Mouse (Mus musculus) intestine, postnatal 0 days (tissue): ENCODE measurements around the gene Rab1b. TPM values are rescaled to one million over a fixed set of nuclear protein-coding genes. Genes with fewer than 3 reads are reported as not detected.
A peak's percentile ranks its signal among the peaks of the same experiment; 100 is the strongest.

Experiments used
- ATAC-seq: fragments of 200-750 bp; cut with Nextera tagmentation; 2 replicates; pipeline ENCODE4 v1.8.0; 2017; ENCODE audit warnings: mild to moderate bottlenecking, moderate TSS enrichment, moderate library complexity
- H3K27ac ChIP-seq: fragments of 300-500 bp; sonication (generic); 2 replicates; pipeline ENCODE4 v1.5.1; 2014; ENCODE audit warnings: mild to moderate bottlenecking, low read depth, low read length, moderate library complexity
- H3K27me3 ChIP-seq: fragments of 300-500 bp; sonication (generic); replicated peaks from 2 replicates; pipeline ENCODE4 v1.6.1; 2014; ENCODE audit warnings: low read length, mixed read lengths; ENCODE audit not compliant: control insufficient read depth, insufficient read depth
- H3K36me3 ChIP-seq: fragments of 300-500 bp; sonication (generic); 2 replicates; pipeline ENCODE4 v1.6.1; 2014; ENCODE audit warnings: mild to moderate bottlenecking, moderate library complexity; ENCODE audit not compliant: control insufficient read depth, insufficient read depth
- H3K4me1 ChIP-seq: fragments of 300-500 bp; sonication (generic); replicated peaks from 2 replicates; pipeline ENCODE4 v1.6.1; 2014; ENCODE audit warnings: antibody characterized with exemption, low read length, mixed read lengths; ENCODE audit not compliant: control insufficient read depth, insufficient read depth
- H3K4me2 ChIP-seq: fragments of 300-500 bp; sonication (generic); replicated peaks from 2 replicates; pipeline ENCODE4 v1.6.1; 2014; ENCODE audit warnings: low read depth, mild to moderate bottlenecking, moderate library complexity
- H3K4me3 ChIP-seq: fragments of 300-500 bp; sonication (generic); 2 replicates; pipeline ENCODE4 v1.5.1; 2014; ENCODE audit warnings: low read depth, low read length
- H3K9ac ChIP-seq: fragments of 300-500 bp; sonication (generic); 2 replicates; pipeline ENCODE4 v1.6.1; 2014; ENCODE audit warnings: mild to moderate bottlenecking, low read depth, low read length
- H3K9me3 ChIP-seq: fragments of 300-500 bp; sonication (generic); 2 replicates; pipeline ENCODE4 v1.6.1; 2016; ENCODE audit warnings: mixed run types; ENCODE audit not compliant: control insufficient read depth
- CTCF ChIP-seq: sonication (generic); IDR thresholded peaks from 2 replicates; pipeline ENCODE4 v1.5.1; 2016; ENCODE audit warnings: low read depth, mild to moderate bottlenecking, control low read depth, antibody characterized with exemption, moderate library complexity
- WGBS: fragments of 180-500 bp; shearing (Covaris S2); extraction: QIAGEN DNeasy Blood & Tissue Kit; methylation state at CpG from one replicate; pipeline ENCODE4 v1.1.7; 2014; 5-methylcytosine and 5-hydroxymethylcytosine counted together
- polyA plus RNA-seq: library from polyadenylated mRNA; unstranded; fragments of >200 nt; fragmentation: Nextera tagmentation; extraction: Ambion mirVana; gene quantifications from 2 replicates; pipeline ENCODE4 v1.2.1, GENCODE M21; 2015

Rab1b gene
- polyA plus RNA-seq, 1 experiment from 2014 or later: 185 TPM

DNA sequence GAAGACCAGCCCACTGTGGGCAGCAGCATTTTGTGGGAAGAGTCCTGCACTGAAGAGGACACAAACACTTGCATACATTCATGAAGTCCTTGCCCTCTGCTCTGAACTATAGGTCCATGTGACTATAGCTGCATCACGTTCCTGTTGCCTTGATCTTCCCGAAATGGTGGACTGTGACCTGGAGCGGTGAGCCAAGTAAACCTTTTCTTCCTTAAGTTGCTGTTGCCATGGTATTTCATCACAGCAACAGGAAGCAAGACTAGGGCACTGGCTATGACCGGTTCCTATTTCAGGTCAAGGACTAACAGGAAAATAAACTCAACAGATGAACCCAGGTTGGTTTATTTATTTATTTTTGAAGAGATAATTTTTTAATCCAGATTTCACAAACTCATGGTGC is 24.4 kb upstream of the Rab1b start:
- WGBS: 54% methylated on average over 4 of the region's 4 CpGs
- peak; percentile 63 for ATAC-seq

DNA sequence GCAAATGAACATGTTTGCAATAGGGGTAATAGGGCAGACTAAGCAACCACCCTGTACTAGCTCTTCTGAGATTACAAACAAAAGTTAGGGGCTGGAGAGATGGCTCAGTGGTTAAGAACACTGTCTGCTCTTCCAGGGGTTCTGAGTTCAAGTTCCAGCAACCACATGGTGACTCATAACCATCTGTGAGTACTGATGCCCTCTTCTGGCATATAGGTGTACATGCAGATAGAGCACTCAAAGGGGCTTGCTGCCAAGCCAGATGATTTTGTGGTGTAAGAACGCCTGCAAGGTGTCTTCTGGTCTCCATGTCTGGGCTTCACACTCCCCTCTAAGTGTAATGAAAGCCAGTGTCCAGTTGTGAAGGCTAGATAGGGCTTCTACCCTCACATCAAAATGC is 22.9 kb upstream of the Rab1b start:
- no peak for ATAC-seq
- peak; percentile 55 for TF ChIP-seq CTCF
- Histone ChIP-seq H3K9me3 (no peaks in the 10 kb centered on the region), H3K36me3 (peaks cover 12% of the 10 kb centered on the region), H3K27me3 (no peaks in the 10 kb centered on the region), H3K4me2 (no peak overlapping the region), H3K27ac (no peak overlapping the region), H3K4me3 (no peak overlapping the region), H3K4me1 (no peaks in the 10 kb centered on the region), H3K9ac (no peak overlapping the region)
- 44% methylated on average over 1 of the region's 1 CpGs for WGBS

More for the DNA sequence above, 24.4 kb upstream of the Rab1b start:
- Histone ChIP-seq H3K4me1 (no peaks in the 10 kb centered on the region), H3K4me3 (no peak overlapping the region), H3K9ac (no peak overlapping the region), H3K36me3 (peaks cover 18% of the 10 kb centered on the region), H3K4me2 (no peak overlapping the region), H3K9me3 (no peaks in the 10 kb centered on the region), H3K27me3 (no peaks in the 10 kb centered on the region), H3K27ac (no peak overlapping the region)
- TF ChIP-seq CTCF: no peak

DNA sequence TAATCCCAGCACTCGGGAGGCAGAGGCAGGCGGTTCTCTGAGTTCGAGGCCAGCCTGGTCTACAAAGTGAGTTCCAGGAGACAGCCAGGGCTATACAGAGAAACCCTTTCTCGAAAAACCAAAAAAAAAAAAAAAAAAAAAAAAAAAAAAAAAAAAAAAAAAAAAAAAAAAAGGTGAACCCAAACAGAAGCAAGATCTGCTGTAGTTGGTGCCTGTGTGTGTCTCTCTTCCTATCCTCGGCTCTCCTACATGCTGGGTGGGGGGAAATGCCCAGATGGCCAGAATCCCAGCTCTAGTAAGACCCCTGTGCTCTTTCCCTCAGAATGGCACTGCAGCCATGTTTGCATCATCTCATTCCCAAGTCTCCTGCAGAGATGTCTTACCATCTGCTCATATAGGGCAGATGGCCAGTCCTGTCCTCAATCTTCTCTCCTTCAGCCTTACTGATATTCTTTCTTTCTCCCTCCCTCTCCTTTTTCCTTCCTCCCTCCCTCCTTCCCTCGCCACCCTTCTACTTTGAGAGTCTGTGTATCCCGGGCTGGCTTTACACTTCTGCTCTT is 17.3 kb upstream of the Rab1b start:
- Histone ChIP-seq H3K4me2 (no peak overlapping the region), H3K4me1 (no peaks in the 10 kb centered on the region), H3K27me3 (no peaks in the 10 kb centered on the region), H3K36me3 (no peaks in the 10 kb centered on the region), H3K9ac (no peak overlapping the region), H3K27ac (no peak overlapping the region), H3K4me3 (no peak overlapping the region), H3K9me3 (no peaks in the 10 kb centered on the region)
- WGBS: 59% methylated on average over 7 of the region's 7 CpGs
- no peak for TF ChIP-seq CTCF
- ATAC-seq: no peak

DNA sequence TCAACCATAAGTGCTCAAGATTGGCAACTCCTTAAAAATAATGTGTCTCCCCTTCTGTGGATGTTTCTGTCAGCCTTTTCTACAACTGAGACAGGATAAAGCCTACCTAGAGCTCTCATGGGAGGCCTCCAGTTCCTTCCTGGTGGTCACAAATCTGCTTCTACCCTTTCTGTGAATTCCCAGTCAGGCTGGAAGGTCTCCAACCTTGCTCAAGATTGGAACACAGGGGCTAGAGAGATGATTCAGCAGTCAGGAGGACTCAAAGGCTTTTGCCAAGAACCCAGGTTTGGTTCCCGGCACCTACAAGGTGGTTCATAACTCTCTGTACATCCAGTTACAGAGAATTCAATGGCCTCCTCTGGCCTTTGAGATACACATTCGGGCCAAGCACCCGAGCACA is 16.4 kb upstream of the Rab1b start:
- no peak for TF ChIP-seq CTCF

DNA sequence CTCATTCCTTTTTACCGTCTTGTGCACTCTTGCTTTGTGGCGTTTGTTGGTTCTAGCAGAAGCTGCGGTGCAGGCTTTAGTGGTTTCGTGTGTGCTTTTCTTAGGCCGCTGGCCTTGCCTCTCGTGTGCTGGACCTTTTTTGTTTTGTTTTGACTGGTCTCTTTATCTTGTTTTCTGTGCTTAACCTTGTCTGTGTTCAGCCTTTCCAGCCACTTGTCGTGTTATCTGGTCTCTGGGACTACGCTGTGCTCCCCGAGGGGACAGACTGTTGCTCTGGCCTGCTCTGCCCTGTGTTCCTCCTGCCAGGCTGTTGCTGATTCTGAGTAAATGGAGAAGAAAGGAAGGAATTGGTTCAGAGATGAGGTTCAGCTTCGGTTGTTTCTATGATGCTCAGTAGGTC is 15.6 kb upstream of the Rab1b start:
- Histone ChIP-seq H3K9ac (no peak overlapping the region), H3K4me1 (no peaks in the 10 kb centered on the region), H3K9me3 (no peaks in the 10 kb centered on the region), H3K27ac (no peak overlapping the region), H3K4me2 (no peak overlapping the region), H3K4me3 (no peak overlapping the region), H3K36me3 (no peaks in the 10 kb centered on the region), H3K27me3 (no peaks in the 10 kb centered on the region)
- ATAC-seq: no peak
- no peak for TF ChIP-seq CTCF
- WGBS: 77% methylated on average over 10 of the region's 10 CpGs

More for the DNA sequence above, 16.4 kb upstream of the Rab1b start:
- no peak overlapping the region for H3K27ac ChIP-seq
- no peaks in the 10 kb centered on the region for H3K9me3 ChIP-seq
- no peak overlapping the region for H3K4me3 ChIP-seq
- ATAC-seq: no peak
- no peaks in the 10 kb centered on the region for H3K4me1 ChIP-seq
- no peak overlapping the region for H3K9ac ChIP-seq
- H3K4me2 ChIP-seq: no peak overlapping the region
- H3K27me3 ChIP-seq: no peaks in the 10 kb centered on the region
- 90% methylated on average over 3 of the region's 3 CpGs for WGBS
- no peaks in the 10 kb centered on the region for H3K36me3 ChIP-seq

DNA sequence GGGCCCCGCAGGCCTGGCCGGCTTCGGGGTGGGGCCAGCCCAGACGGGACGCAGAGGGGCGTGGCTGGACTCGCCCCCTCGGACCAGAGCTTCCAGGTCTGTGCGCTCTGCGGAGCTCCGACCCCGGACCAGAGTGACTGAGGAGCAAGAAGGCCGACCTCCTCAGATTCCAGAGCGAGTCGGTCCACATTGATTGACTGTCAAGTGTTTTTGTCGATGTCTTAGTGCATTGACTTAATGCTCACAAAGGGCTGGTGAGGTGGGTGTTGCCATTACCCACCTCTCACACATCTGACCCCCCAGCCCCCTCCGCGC is 11.5 kb upstream of the Rab1b start, which contains the start of gene Klc2:
TSS of gene Klc2 (minus strand) at position 177 of the 315 bp plus-strand sequence.
- no peak for ATAC-seq
- H3K27me3 ChIP-seq: no peaks in the 10 kb centered on the region

More for the DNA sequence above, 11.5 kb upstream of the Rab1b start, which contains the start of gene Klc2:
- TF ChIP-seq CTCF: no peak
- H3K4me3 ChIP-seq: peak within 1 kb of the TSS; percentile 86
- WGBS: under 1% methylated on average over 18 of the region's 18 CpGs
- peak within 1 kb of the TSS; percentile 93 for H3K4me2 ChIP-seq
- no peaks in the 10 kb centered on the region for H3K36me3 ChIP-seq
- H3K27ac ChIP-seq: peak within 1 kb of the TSS; percentile 66
- H3K4me1 ChIP-seq: no peaks in the 10 kb centered on the region
- no peaks in the 10 kb centered on the region for H3K9me3 ChIP-seq
- H3K9ac ChIP-seq: peak within 1 kb of the TSS; percentile 69
